Mouse (Mus musculus) forebrain, postnatal 0 days (tissue): ENCODE measurements around the gene Nck1. TPM values are rescaled to one million over a fixed set of nuclear protein-coding genes. Genes with fewer than 3 reads are reported as not detected.

ENCODE experiments used
- ATAC-seq: fragments of 200-750 bp; cut with Nextera tagmentation; 2 replicates; pipeline ENCODE4 v1.8.0; 2017; ENCODE audit warnings: mild to moderate bottlenecking, moderate library complexity
- DNase-seq: peaks from one replicate; pipeline ENCODE4 v3.0.0-alpha.2; 2015
- H3K27ac ChIP-seq: fragments of 300-500 bp; sonication (generic); 2 replicates; pipeline ENCODE4 v1.5.1; 2014; ENCODE audit warnings: low read depth, mild to moderate bottlenecking, antibody characterized with exemption, low read length, moderate library complexity, mixed read lengths
- H3K27me3 ChIP-seq: fragments of 300-500 bp; sonication (generic); 2 replicates; pipeline ENCODE4 v1.6.1; 2014; ENCODE audit warnings: mild to moderate bottlenecking, low read length, mixed read lengths; ENCODE audit not compliant: insufficient read depth
- H3K36me3 ChIP-seq: fragments of 300-500 bp; sonication (generic); 2 replicates; pipeline ENCODE4 v1.6.1; 2014; ENCODE audit warnings: mild to moderate bottlenecking, moderate library complexity; ENCODE audit not compliant: insufficient read depth
- H3K4me1 ChIP-seq: fragments of 300-500 bp; sonication (generic); 2 replicates; pipeline ENCODE4 v1.6.1; 2014; ENCODE audit warnings: antibody characterized with exemption; ENCODE audit not compliant: insufficient read depth
- H3K4me2 ChIP-seq: fragments of 300-500 bp; sonication (generic); 2 replicates; pipeline ENCODE4 v1.6.1; 2014; ENCODE audit warnings: low read depth, mild to moderate bottlenecking, moderate library complexity
- H3K4me3 ChIP-seq: fragments of 300-500 bp; sonication (generic); 2 replicates; pipeline ENCODE4 v1.5.1; 2014; ENCODE audit warnings: low read depth, low read length, mixed read lengths
- H3K9ac ChIP-seq: fragments of 300-500 bp; sonication (generic); 2 replicates; pipeline ENCODE4 v1.6.1; 2014; ENCODE audit warnings: mild to moderate bottlenecking
- H3K9me3 ChIP-seq: fragments of 300-500 bp; sonication (generic); 2 replicates; pipeline ENCODE4 v1.6.1; 2016; ENCODE audit warnings: low read length
- CTCF ChIP-seq: sonication (generic); IDR thresholded peaks from 2 replicates; pipeline ENCODE4 v1.5.1; 2016; ENCODE audit warnings: antibody characterized with exemption, control low read depth, low read depth
- WGBS: fragments of 180-500 bp; shearing (Covaris S2); extraction: QIAGEN DNeasy Blood & Tissue Kit; methylation state at CpG from one replicate; pipeline ENCODE4 v1.1.7; 2014; 5-methylcytosine and 5-hydroxymethylcytosine counted together
- polyA plus RNA-seq: library from polyadenylated mRNA; unstranded; fragments of >200 nt; fragmentation: Nextera tagmentation; extraction: Ambion mirVana; gene quantifications from 2 replicates; pipeline ENCODE4 v1.2.1, GENCODE M21; 2015
- total RNA-seq: library from RNA; depleted of rRNA; stranded (reverse); fragments of >200 nt; gene quantifications from 2 replicates; pipeline ENCODE4 v1.2.3, GENCODE M21; 2014

Nck1 gene
- total and polyA plus RNA-seq, 2 experiments from 2014 or later = 14.7 to 28.0 TPM

GRCm38 (mm10) chr9:100534686-100535085 lies 11.2 kb downstream of the Nck1 start:
- H3K9me3 ChIP-seq = no peaks in the 10 kb centered on the region
- no peak overlapping the region for H3K4me3 ChIP-seq
- WGBS = 93% methylated on average over 3 of the region's 3 CpGs
- no peak for ATAC-seq
- no peak overlapping the region for H3K27ac ChIP-seq
- H3K36me3 ChIP-seq = no peaks in the 10 kb centered on the region
- DNase-seq = no peak
- no peak for TF ChIP-seq CTCF
- no peak overlapping the region for H3K4me2 ChIP-seq
- no peaks in the 10 kb centered on the region for H3K27me3 ChIP-seq
- 0 out of 2 replicates have a peak, but pooled peaks cover 3% of the 10 kb centered on the region for H3K4me1 ChIP-seq
- no peak overlapping the region for H3K9ac ChIP-seq

DNA sequence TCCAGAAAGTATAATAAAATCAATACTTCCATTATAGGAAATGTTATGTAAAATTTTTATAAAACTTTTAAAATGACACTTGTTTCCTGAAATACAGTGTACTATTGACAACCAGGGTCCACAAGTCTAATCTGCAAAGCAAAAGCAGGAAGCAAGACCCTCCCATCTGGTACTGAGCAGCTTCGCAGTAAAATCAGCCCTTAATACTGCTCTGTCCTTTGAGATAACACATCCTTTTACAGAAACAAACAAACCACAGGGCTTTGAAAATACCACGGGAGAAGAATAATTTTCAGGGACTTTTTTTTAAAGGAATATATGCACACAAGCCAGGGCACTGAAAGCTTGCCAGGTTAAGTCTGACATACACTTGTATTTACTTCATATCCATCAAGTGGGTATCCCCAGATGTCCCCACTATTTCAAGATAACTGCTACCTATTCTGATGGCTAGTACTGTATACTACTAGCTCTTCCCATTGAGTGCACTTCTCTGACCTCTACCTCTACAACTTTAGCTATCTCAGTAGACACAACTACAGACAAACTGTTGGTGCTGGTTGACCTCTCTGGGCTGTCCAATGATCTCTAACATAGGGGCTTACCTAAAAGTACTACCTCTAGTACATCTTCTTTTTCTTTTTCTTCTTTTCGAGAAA lies 13.0 kb downstream of the Nck1 start:
- H3K4me2 ChIP-seq = no peak overlapping the region
- H3K9ac ChIP-seq = no peak overlapping the region
- ATAC-seq = no peak
- 79% methylated on average over 3 of the region's 3 CpGs for WGBS
- no peaks in the 10 kb centered on the region; the same call in 1 of the 2 replicates for H3K36me3 ChIP-seq
- no peak overlapping the region for H3K4me3 ChIP-seq
- no peak overlapping the region for H3K27ac ChIP-seq
- DNase-seq = no peak
- H3K4me1 ChIP-seq = 0 out of 2 replicates have a peak, but pooled peaks cover 3% of the 10 kb centered on the region
- 0 out of 2 replicates have a peak, but pooled peaks cover 5% of the 10 kb centered on the region for H3K9me3 ChIP-seq
- no peaks in the 10 kb centered on the region for H3K27me3 ChIP-seq
- TF ChIP-seq CTCF = no peak

- H3K27ac ChIP-seq = no peak overlapping the region
- WGBS = 72% methylated on average over 1 of the region's 1 CpGs
- TF ChIP-seq CTCF = no peak
- no peak for ATAC-seq
- H3K9ac ChIP-seq = no peak overlapping the region
- no peak for DNase-seq
- no peaks in the 10 kb centered on the region for H3K27me3 ChIP-seq
- 0 out of 2 replicates have a peak, but pooled peaks cover 5% of the 10 kb centered on the region for H3K9me3 ChIP-seq
- no peak overlapping the region for H3K4me2 ChIP-seq
- no peak overlapping the region for H3K4me3 ChIP-seq
- 0 out of 2 replicates have a peak, but pooled peaks cover 1% of the 10 kb centered on the region for H3K4me1 ChIP-seq
- H3K36me3 ChIP-seq = no peaks in the 10 kb centered on the region; the same call in 1 of the 2 replicates
These were observed 14.6 kb downstream of the Nck1 start for GRCm38 (mm10) chr9:100531296-100531695.

GRCm38 (mm10) chr9:100525225-100525624 lies 20.7 kb downstream of the Nck1 start:
- H3K27ac ChIP-seq = no peak overlapping the region
- no peak overlapping the region for H3K4me2 ChIP-seq
- no peaks in the 10 kb centered on the region for H3K27me3 ChIP-seq
- H3K36me3 ChIP-seq = no peaks in the 10 kb centered on the region; the same call in 1 of the 2 replicates
- H3K9ac ChIP-seq = no peak overlapping the region
- 83% methylated on average over 2 of the region's 2 CpGs for WGBS
- TF ChIP-seq CTCF = no peak
- H3K9me3 ChIP-seq = 0 out of 2 replicates have a peak, but pooled peaks cover 5% of the 10 kb centered on the region
- DNase-seq (no peak), ATAC-seq (no peak)
- H3K4me1 ChIP-seq = no peaks in the 10 kb centered on the region
- H3K4me3 ChIP-seq = no peak overlapping the region

DNA sequence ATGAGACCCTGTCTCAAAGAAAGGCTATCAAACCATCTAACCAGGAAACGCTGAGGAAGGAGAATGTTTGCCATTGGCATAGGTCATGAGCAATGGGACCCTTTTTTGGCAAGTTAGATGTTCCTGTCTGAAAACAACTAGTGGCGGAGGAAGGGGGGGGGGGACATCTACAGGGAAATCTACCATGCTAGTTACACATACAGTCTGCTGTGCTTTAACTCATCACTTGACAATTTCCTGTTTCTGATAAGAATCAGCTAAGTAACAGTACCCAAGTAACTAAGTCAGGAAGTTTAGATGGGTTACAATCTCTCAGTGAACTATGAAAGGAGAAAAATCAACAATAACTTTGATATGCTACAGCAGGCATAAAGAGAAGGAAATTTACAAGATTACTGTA lies 23.9 kb downstream of the Nck1 start:
- no peak for TF ChIP-seq CTCF
- Histone ChIP-seq H3K9ac (no peak overlapping the region), H3K4me1 (no peaks in the 10 kb centered on the region), H3K9me3 (no peaks in the 10 kb centered on the region), H3K27ac (no peak overlapping the region), H3K4me3 (no peak overlapping the region), H3K4me2 (no peak overlapping the region), H3K36me3 (no peaks in the 10 kb centered on the region), H3K27me3 (no peaks in the 10 kb centered on the region)
- 81% methylated on average over 2 of the region's 2 CpGs for WGBS
- DNase-seq (no peak), ATAC-seq (no peak)

DNA sequence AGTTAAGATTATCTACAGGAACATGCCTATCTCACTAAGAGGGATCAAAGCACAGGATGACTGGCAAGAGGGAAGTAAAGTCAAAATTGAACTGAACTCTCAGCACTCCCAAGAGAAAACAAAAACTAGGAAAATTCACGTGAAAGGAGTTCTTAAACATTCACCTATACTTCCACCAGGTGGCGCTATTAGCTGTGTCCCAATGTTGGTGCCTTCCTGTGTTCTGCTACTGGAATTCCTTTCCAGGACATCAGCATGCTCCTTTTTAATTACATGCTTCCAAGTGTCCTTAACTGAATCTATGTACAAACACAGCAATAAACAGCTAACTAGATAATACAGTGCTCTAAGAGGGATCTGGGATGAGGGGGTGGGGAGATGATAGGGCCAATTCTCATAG lies 25.3 kb downstream of the Nck1 start:
- Histone ChIP-seq H3K36me3 (no peaks in the 10 kb centered on the region), H3K4me3 (no peak overlapping the region), H3K4me1 (no peaks in the 10 kb centered on the region), H3K4me2 (no peak overlapping the region), H3K27me3 (no peaks in the 10 kb centered on the region), H3K9me3 (no peaks in the 10 kb centered on the region), H3K9ac (no peak overlapping the region), H3K27ac (no peak overlapping the region)
- no peak for ATAC-seq
- DNase-seq = peak; percentile 74
- peak; percentile 80 for TF ChIP-seq CTCF
- 1% methylated on average over 2 of the region's 2 CpGs for WGBS

DNA sequence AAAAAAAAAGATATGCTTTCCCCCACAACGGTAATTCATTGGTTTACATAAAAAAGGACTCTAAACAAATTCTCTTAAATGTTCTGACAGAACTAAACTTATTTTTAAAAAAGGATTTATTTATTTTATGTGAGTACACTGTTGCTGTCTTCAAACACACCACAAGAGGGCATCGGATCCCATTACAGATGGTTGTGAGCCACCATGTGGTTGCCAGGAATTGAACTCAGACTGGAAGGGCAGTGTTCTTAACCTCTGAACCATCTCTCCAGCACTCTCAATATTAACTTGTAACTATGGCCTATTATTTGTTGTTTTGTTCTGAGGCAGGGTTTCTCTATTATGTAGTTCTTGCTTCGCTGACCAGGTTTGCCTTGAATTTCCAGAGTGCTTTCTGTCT lies 25.9 kb downstream of the Nck1 start:
- no peaks in the 10 kb centered on the region for H3K4me1 ChIP-seq
- no peaks in the 10 kb centered on the region for H3K9me3 ChIP-seq
- ATAC-seq (no peak), DNase-seq (no peak)
- H3K4me3 ChIP-seq = no peak overlapping the region
- 98% methylated on average over 3 of the region's 3 CpGs for WGBS
- no peaks in the 10 kb centered on the region for H3K27me3 ChIP-seq
- TF ChIP-seq CTCF = peak; percentile 41
- H3K9ac ChIP-seq = no peak overlapping the region
- H3K36me3 ChIP-seq = no peaks in the 10 kb centered on the region
- no peak overlapping the region for H3K27ac ChIP-seq
- no peak overlapping the region for H3K4me2 ChIP-seq
